Mouse (Mus musculus) brain, embryonic 14.5 days (tissue): ENCODE measurements at regions not wholly inside any gene's neighbourhood (a gene's known extent, or its start where the extent isn't known, plus 50 kb on each side); places are given as distances from the start of the nearest gene placed in this dataset.

ENCODE experiments used
- CTCF ChIP-seq: fragments of 200-500 bp; IDR thresholded peaks from 2 replicates; pipeline ENCODE4 v1.5.1; 2012; ENCODE audit warnings: inconsistent platforms, mild to moderate bottlenecking, moderate library complexity, borderline replicate concordance; ENCODE audit not compliant: insufficient read depth, insufficient read length; ENCODE audit errors: extremely low read depth
- POLR2A ChIP-seq: fragments of 200-500 bp; IDR thresholded peaks from 2 replicates; pipeline ENCODE4 v1.6.1; 2012; ENCODE audit warnings: mild to moderate bottlenecking, inconsistent platforms, borderline replicate concordance; ENCODE audit not compliant: poor library complexity, insufficient read depth, insufficient read length, severe bottlenecking; ENCODE audit errors: extremely low read depth

DNA sequence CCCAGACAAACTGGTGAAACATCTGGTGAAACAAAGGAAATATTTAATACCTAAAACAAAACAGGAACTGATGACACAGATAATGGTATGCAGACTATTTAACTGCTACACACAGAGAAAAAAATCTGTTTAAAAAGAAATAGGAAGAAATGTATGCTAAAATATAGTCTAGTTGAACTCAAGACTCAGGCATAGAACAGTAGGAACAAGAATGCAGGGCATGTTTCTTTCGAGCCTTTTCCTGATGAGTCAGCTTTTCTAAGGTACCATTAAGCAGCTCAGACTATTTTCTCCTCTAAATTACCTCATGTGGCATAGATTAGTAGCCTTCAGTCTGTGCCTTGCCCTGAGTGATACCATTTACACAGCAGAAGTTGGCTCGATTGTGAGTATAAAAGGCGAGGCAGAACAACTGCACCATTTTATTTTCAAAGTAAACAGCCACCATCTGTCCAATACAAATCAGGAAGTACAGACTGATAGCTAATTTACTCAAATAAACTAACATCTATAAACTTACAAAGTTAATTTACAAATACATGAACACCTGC, 411.1 kb downstream of the Kcnj3 start:
- TF ChIP-seq POLR2A (no peak), CTCF (no peak)
